Comparison of ENCODE assay signal across 19 mouse cellular contexts in the genomic region with DNA sequence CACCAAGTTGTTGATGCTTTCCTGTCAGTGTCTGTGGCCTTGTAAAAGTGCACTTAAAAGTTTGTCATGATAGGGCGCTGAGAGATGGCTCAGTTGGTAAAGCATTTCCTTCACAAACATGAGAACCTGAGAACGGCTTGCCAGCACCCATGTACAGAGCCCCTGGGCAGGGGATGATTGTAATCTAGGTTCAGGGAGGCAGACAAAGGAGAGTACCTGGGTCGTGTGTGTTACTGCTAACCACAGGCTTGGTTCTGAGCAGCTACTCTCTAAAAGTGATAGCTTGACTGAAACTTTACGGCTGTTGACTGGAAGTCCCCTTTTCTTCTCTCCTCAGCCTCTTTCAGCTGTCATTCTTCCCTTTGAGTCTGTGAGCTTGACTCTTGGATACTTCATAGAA.
DNase-seq lines count a peak whose midpoint lies in the region; ATAC-seq and TF ChIP-seq lines count a peak whose summit lies in the region.
"Had no signal": no experiment of that assay in that cellular context is flagged by ENCODE, and none has a peak within 500 bp of the region (broad histone marks: within the 10 kb centered on the region; RNA-seq: fewer than 3 reads in every experiment).

No protein-coding gene starts in this region.

- H3K27me3 ChIP-seq in intestine, embryonic 14.5 days (replicated peaks; ENCODE audit: control insufficient read depth, insufficient read depth, low read length) = no peaks in the 10 kb centered on the region
- H3K27me3 ChIP-seq in intestine, postnatal 0 days (replicated peaks; ENCODE audit: control insufficient read depth, insufficient read depth, low read length) = no peaks in the 10 kb centered on the region
- H3K27me3 ChIP-seq in hindbrain, embryonic 10.5 days (ENCODE audit: insufficient read depth, poor library complexity, severe bottlenecking) = no peaks in the 10 kb centered on the region
- H3K27me3 ChIP-seq: forebrain, embryonic 12.5 days; intestine, embryonic 15.5 days; neural tube, embryonic 13.5 days had no signal

- H3K4me1 ChIP-seq in intestine, embryonic 14.5 days (replicated peaks; ENCODE audit: control insufficient read depth, insufficient read depth, low read length) = peaks cover 22% of the 10 kb centered on the region
- peaks cover 9% of the 10 kb centered on the region; the same call in 1 of the 2 replicates for H3K4me1 ChIP-seq in intestine, postnatal 0 days (replicated peaks; ENCODE audit: control insufficient read depth, insufficient read depth, low read length)
- H3K4me1 ChIP-seq in hindbrain, embryonic 10.5 days (replicated peaks) = peaks cover 45% of the 10 kb centered on the region

- H3K4me3 ChIP-seq in intestine, embryonic 14.5 days (ENCODE audit: low read depth, low read length) = no peak overlapping the region
- no peak overlapping the region for H3K4me3 ChIP-seq in intestine, postnatal 0 days (ENCODE audit: low read depth, low read length)
- no peak overlapping the region for H3K4me3 ChIP-seq in hindbrain, embryonic 10.5 days
- H3K4me3 ChIP-seq: forebrain, embryonic 12.5 days; intestine, embryonic 15.5 days; layer of hippocampus, adult 2 months; limb, embryonic 10.5 days; liver, embryonic 13.5 days; neural tube, embryonic 13.5 days had no signal

- H3K9me3 ChIP-seq in intestine, embryonic 14.5 days (ENCODE audit: control insufficient read depth, low read length) = no peaks in the 10 kb centered on the region
- no peaks in the 10 kb centered on the region for H3K9me3 ChIP-seq in intestine, postnatal 0 days (ENCODE audit: control insufficient read depth)
- H3K9me3 ChIP-seq in hindbrain, embryonic 10.5 days = no peaks in the 10 kb centered on the region
- H3K9me3 ChIP-seq: forebrain, embryonic 12.5 days; G1E; intestine, embryonic 15.5 days; limb, embryonic 10.5 days; liver, embryonic 13.5 days; neural tube, embryonic 13.5 days had no signal

- H3K27ac ChIP-seq in intestine, embryonic 14.5 days (ENCODE audit: low read depth) = no peak overlapping the region
- H3K27ac ChIP-seq in intestine, postnatal 0 days (ENCODE audit: low read depth, low read length) = no peak overlapping the region
- no peak overlapping the region for H3K27ac ChIP-seq in hindbrain, embryonic 10.5 days
- H3K27ac ChIP-seq: forebrain, embryonic 12.5 days; intestine, embryonic 15.5 days; kidney, postnatal 0 days; layer of hippocampus, adult 2 months; limb, embryonic 10.5 days; liver, embryonic 13.5 days; neural tube, embryonic 13.5 days had no signal

- no peak overlapping the region for H3K9ac ChIP-seq in intestine, embryonic 14.5 days (ENCODE audit: low read length)
- no peak overlapping the region for H3K9ac ChIP-seq in intestine, postnatal 0 days (ENCODE audit: low read depth, low read length)
- H3K9ac ChIP-seq: forebrain, embryonic 12.5 days; intestine, embryonic 15.5 days; liver, embryonic 13.5 days; neural tube, embryonic 13.5 days had no signal

- 72% methylated on average over 4 of the region's 4 CpGs for WGBS in intestine, embryonic 14.5 days
- WGBS in intestine, postnatal 0 days = 62% methylated on average over 4 of the region's 4 CpGs
- WGBS in hindbrain, embryonic 10.5 days = 80% methylated on average over 4 of the region's 4 CpGs

- TF ChIP-seq CTCF in intestine, postnatal 0 days (IDR thresholded peaks at IDR 0.05; ENCODE audit: low read depth) = no peak

- H3K36me3 ChIP-seq in intestine, embryonic 14.5 days (ENCODE audit: control insufficient read depth, insufficient read depth, low read length) = no peaks in the 10 kb centered on the region
- no peaks in the 10 kb centered on the region for H3K36me3 ChIP-seq in intestine, postnatal 0 days (ENCODE audit: control insufficient read depth, insufficient read depth)
- no peaks in the 10 kb centered on the region for H3K36me3 ChIP-seq in hindbrain, embryonic 10.5 days
- H3K36me3 ChIP-seq: forebrain, embryonic 12.5 days; intestine, embryonic 15.5 days; limb, embryonic 10.5 days; liver, embryonic 13.5 days; neural tube, embryonic 13.5 days had no signal

- ATAC-seq in intestine, embryonic 14.5 days (replicated peaks; ENCODE audit: low FRiP score, low TSS enrichment, low read depth) = no peak
- no peak for ATAC-seq in intestine, postnatal 0 days
- peak; percentile 65 for ATAC-seq in inflammation-experienced regulatory T-cells, adult 6 months
- ATAC-seq: intestine, embryonic 15.5 days; lung, postnatal 0 days had no signal

- no peak overlapping the region for H3K4me2 ChIP-seq in intestine, embryonic 14.5 days (ENCODE audit: low read length)
- no peak overlapping the region for H3K4me2 ChIP-seq in intestine, postnatal 0 days (replicated peaks; ENCODE audit: low read depth)
- H3K4me2 ChIP-seq: forebrain, embryonic 12.5 days; intestine, embryonic 15.5 days; neural tube, embryonic 13.5 days had no signal

- DNase-seq in intestine, embryonic 14.5 days (ENCODE audit: low spot score) = peak; percentile 27
- DNase-seq in CD8-positive naive resting alpha-beta T cell, adult 2 months (ENCODE audit: low read depth in 2 of 2, low spot score in 2 of 2) = peak; percentile 53 to 62
- DNase-seq in thymus, postnatal 14 days = peak; percentile 51
- no peak for DNase-seq in hindbrain, embryonic 10.5 days (ENCODE audit: low spot score)
- no peak for DNase-seq in gastrocnemius, adult 18-20 months (ENCODE audit: low spot score)
- DNase-seq: cerebellum, postnatal 10 days; embryo, embryonic 11 days; liver, embryonic 13.5 days; right cerebral cortex, postnatal 25 days had no signal

Comparison
In these comparisons a context has a peak if more than half of its experiments do, and no peak if none do; other contexts are left out.
1. DNase-seq: peak in intestine, embryonic 14.5 days (single experiment), CD8-positive naive resting alpha-beta T cell, adult 2 months (2 of 2) and thymus, postnatal 14 days (single experiment); none in hindbrain, embryonic 10.5 days (single experiment) and gastrocnemius, adult 18-20 months (single experiment).